ENCODE assay signal across 30 mouse cellular contexts in the genomic region with DNA sequence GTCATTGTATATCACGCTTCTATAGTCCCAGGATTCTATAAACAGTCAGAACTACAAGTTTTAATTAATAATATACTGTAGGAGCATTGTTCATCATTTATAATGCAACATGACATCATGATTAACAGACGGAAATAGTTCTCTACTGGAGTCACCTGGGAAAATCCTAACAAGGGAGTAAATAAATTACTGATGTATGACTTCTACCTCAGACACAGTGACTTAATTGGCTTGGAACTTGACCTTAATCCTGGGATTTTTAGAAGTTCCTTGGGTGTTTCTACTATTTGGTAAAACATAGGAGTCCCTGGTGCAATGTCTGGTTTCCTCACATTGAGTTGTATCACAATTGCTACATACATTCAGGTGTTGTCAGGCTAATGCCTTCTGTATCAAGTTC.
"Had no signal": no experiment of that assay in that cellular context is flagged by ENCODE, and none has a peak within 500 bp of the region (broad histone marks: within the 10 kb centered on the region; RNA-seq: fewer than 3 reads in every experiment).

No protein-coding gene starts in this region.

- H3K4me3 ChIP-seq: embryonic facial prominence, embryonic 12.5 days; embryonic facial prominence, embryonic 13.5 days; embryonic facial prominence, embryonic 15.5 days; erythroblast, embryonic 14.5 days; forebrain, embryonic 10.5 days; forebrain, embryonic 12.5 days; forebrain, embryonic 13.5 days; forebrain, embryonic 15.5 days; gastrocnemius, adult 2 months; heart, adult 2 months; heart, embryonic 10.5 days; heart, embryonic 12.5 days had no signal

- H3K27me3 ChIP-seq: embryonic facial prominence, embryonic 12.5 days; embryonic facial prominence, embryonic 13.5 days; embryonic facial prominence, embryonic 15.5 days; forebrain, embryonic 12.5 days; forebrain, embryonic 13.5 days; forebrain, embryonic 15.5 days; heart, embryonic 12.5 days had no signal

- H3K27ac ChIP-seq: embryonic facial prominence, embryonic 12.5 days; embryonic facial prominence, embryonic 13.5 days; embryonic facial prominence, embryonic 15.5 days; forebrain, embryonic 10.5 days; forebrain, embryonic 12.5 days; forebrain, embryonic 13.5 days; forebrain, embryonic 15.5 days; gastrocnemius, adult 2 months; heart, adult 2 months; heart, embryonic 10.5 days had no signal

- H3K9ac ChIP-seq: embryonic facial prominence, embryonic 12.5 days; embryonic facial prominence, embryonic 13.5 days; embryonic facial prominence, embryonic 15.5 days; forebrain, embryonic 12.5 days; forebrain, embryonic 13.5 days; forebrain, embryonic 15.5 days; forebrain, postnatal 0 days; heart, embryonic 12.5 days had no signal

- ATAC-seq: forebrain, embryonic 13.5 days; forebrain, embryonic 14.5 days; forebrain, embryonic 15.5 days; forebrain, embryonic 16.5 days; forebrain, postnatal 0 days had no signal

- H3K9me3 ChIP-seq: embryonic facial prominence, embryonic 12.5 days; embryonic facial prominence, embryonic 13.5 days; embryonic facial prominence, embryonic 15.5 days; forebrain, embryonic 10.5 days; forebrain, embryonic 12.5 days; forebrain, embryonic 13.5 days; forebrain, embryonic 15.5 days; heart, embryonic 10.5 days; heart, embryonic 12.5 days had no signal

- DNase-seq: cerebellum, adult 8-10 months; cerebellum, adult 9-10 months; cerebellum, adult 9-11 months; cerebellum, postnatal 10 days; cerebellum, postnatal 14 days; cerebellum, postnatal 25 days; cerebellum, postnatal 36 days; embryo, embryonic 11 days; forebrain, postnatal 0 days; gastrocnemius, adult 2 months; gastrocnemius, postnatal 10 days; gastrocnemius, postnatal 14 days; gastrocnemius, postnatal 25 days; gastrocnemius, postnatal 36 days; heart, adult 11 months; heart, adult 18-20 months; heart, adult 2 months had no signal

- H3K4me1 ChIP-seq: embryonic facial prominence, embryonic 12.5 days; embryonic facial prominence, embryonic 13.5 days; embryonic facial prominence, embryonic 15.5 days; forebrain, embryonic 10.5 days; forebrain, embryonic 12.5 days; forebrain, embryonic 13.5 days; forebrain, embryonic 15.5 days; heart, embryonic 10.5 days; heart, embryonic 12.5 days had no signal

- H3K4me2 ChIP-seq: embryonic facial prominence, embryonic 12.5 days; embryonic facial prominence, embryonic 13.5 days; embryonic facial prominence, embryonic 15.5 days; forebrain, embryonic 12.5 days; forebrain, embryonic 13.5 days; forebrain, embryonic 15.5 days; heart, embryonic 11.5 days; heart, embryonic 12.5 days had no signal

- H3K36me3 ChIP-seq: embryonic facial prominence, embryonic 12.5 days; embryonic facial prominence, embryonic 13.5 days; embryonic facial prominence, embryonic 15.5 days; forebrain, embryonic 10.5 days; forebrain, embryonic 12.5 days; forebrain, embryonic 15.5 days; heart, embryonic 10.5 days; heart, embryonic 12.5 days had no signal
